Mouse (Mus musculus) forelimb bud, embryonic 11.5 days (tissue): ENCODE measurements around the gene Naga.
A peak's percentile ranks its signal among the peaks of the same experiment; 100 is the strongest.
"Not testable (repeated sequence)": the region's sequence is repeated elsewhere in the genome, so short reads cannot be mapped to it uniquely, and the experiment has no call there.

Source experiments
- DNase-seq: peaks from one replicate; pipeline ENCODE4 v3.0.0-alpha.2; 2012; ENCODE audit warnings: low read depth, low spot score

Naga gene

DNA sequence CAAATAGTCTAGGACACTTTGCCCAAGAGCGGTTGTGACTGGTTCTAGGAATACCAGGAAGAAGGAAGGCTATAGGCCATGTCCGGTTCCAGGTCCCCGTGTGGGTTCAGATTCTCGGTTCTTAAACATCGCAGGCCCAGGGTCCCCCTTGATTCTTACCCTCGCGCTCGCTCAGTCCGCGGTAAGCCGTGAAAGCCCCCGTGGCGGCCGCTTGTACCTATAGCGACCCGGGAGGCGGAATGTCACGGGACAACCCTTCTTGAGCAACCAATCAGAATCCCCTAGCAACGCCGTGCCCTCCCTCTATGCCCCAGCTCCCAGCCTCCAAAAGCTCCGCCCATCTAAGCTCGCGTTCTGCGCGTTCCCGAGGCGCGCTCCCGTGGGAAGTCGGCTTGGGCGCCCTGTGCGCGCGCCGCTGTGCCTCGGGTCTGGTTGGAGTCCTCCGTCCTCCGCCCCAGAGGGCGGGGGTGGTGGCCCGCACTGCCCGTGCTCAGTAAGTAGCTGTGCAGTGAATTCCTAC, at the start of gene Naga, which contains the start of the genes Pheta2 and Smdt1:
TSS of gene Naga (minus strand) at position 333 of the 520 bp plus-strand sequence.
TSS of gene Pheta2 (plus strand) at position 350 of the 520 bp plus-strand sequence.
TSS of gene Smdt1 (plus strand) at position 367 of the 520 bp plus-strand sequence.
- peak; percentile 96 for DNase-seq

DNA sequence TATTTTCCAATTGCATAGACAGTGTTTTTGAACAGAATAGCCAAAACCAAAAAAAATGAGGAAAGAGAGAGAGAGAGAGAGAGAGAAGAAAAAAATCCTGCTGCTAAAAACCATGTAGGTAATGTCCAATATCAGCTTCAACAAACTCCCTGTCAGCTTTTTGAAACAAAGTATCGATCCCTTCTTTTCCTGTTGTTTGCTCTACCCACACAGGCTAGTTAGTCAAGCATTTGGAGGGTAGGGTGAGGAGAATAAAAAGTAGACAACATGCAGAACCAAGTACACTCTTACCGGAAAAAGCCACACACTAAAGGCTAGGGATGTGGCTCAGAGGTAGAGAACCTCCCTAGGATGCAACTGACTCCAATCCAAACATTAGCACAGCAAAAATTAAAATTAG, 47.0 kb upstream of the Naga start:
- no peak for DNase-seq

DNA sequence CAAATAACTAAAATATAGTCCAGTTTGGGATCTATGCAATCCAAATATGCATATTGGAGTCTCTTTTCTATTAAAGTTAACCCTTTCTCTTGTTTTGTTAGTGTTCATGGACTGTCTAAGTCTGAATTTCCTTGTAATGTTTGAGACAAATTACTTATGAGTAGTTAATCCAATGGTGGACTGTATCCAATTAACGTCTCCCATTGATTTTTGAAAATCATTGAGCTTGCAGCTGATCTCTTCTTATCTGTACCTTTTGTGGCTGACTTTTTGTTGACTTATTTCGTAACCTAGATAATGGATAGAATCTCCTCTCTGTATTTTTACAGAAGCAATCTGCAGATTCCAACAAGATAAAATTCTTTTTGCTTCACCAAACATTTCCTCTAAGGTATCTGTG, 43.7 kb upstream of the Naga start:
- DNase-seq = no peak

DNA sequence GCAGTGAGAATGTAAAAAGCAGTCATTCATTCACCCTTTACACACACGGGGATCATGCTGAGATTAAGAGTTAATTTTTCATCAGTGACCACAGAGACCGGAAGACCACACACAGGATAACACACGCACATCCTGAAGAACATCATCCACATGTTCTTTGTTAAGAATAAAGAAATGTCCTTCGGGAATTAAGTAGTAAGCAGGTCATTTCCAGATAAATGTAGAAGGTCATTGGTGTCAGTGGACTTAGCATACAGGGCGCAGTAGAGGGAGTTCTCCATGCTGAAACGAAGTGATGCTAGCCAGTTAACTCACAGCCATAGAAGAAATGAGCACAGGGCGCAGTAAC, 42.0 kb upstream of the Naga start:
- DNase-seq = no peak

DNA sequence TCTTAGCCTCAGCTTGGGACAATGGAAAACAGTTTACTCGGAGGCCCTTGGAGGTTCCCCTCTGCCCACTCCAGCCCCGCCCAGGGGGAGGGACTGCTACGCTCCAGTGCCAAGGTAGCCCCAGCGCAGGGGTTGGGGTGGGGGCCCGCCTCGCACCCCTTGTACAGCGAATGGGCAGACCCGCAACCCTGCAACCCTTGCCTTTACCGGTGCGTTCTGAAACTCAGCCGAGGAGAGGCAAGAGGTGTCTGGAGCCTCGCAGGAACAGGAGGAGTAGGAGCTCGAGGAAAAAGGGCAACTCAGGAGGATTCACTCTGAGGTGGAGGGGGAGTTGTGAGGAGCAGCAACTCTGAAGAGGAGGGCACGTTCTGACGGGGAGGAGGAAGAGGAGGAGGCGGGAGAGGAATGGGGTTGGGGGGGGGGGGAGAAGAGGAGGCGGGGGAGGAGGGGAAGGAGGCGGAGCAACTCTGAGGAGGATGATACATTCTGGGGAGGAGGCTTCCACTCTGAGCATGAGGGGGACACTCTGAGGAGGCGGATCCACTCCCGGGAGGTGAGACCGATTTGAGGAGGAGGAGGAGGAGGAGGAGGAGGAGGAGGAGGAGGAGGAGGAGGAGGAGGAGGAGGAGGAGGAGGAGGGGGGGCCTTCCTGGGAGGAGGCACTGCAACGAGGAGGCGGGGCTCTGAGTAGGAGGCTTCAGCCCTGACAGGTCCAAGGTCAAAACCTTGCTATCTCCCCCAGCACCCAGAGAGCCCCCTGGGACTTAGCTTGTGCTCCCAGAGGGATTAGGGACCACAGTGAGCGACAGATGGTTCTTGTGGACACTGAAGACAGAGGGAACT, 41.4 kb upstream of the Naga start, which contains the start of gene Cyp2d22:
TSS of gene Cyp2d22 (minus strand) at position 390 of the 843 bp plus-strand sequence.
- DNase-seq = peak; percentile 31

DNA sequence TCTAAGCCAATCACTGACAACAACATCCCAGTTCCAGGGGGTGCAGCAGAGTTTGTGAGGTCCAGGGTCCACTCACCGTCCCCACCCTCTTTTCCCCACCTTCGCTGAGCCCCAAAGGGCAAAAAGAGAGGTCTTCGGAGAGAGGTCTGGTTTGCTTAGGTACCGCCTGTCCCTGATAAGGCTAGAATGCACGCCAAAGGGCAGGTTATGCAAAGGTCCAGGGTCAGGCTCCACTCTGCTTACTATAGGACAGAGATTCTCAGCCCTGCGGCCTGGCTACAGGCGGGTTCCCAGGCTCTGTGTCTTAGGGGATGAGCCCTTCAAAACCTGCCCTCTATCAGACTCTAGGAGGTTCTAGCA, 40.8 kb upstream of the Naga start:
- no peak for DNase-seq

DNA sequence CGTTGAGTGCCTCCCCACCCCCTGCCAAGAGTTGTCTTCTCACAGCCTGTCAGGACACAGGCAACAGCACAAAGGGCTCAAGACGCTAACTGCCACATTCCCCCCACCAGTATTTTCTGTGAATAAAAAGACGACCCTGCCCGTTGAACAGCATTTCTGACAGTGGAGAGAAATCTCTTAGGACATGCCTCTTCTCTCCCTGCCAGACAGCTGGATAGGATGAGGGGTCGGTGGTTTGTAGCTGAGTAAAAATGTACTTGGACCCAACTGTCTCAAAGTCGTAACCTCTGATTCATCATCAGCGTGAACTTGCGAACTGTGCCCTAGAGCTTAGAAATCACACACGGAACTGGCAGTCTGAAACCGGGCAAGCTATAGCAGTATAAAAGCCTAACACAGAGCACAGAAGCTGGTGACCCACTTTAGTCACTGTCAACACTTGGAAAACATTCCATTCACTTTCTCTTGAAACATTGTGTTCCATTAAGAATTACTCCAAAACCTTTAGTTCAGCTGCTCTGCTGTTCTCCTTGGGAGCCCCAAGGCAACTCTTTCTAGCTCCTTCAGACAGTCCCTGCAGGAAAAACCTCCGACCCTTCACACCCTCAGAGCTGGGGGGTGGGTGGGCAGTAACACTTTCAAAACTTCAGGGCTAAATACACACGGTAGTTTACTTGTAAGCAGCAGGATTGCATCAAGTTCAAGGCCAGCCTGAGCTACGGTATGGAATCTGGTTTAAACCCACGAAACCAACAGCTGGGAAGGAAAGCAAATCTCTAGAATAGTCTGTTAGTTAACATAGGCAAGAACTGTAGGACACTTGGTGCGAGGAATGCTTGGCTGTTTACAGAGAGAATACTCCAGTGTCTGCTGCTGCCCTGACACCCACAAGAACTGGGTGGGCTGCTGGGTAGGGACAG, 39.8 kb upstream of the Naga start:
- no peak for DNase-seq

DNA sequence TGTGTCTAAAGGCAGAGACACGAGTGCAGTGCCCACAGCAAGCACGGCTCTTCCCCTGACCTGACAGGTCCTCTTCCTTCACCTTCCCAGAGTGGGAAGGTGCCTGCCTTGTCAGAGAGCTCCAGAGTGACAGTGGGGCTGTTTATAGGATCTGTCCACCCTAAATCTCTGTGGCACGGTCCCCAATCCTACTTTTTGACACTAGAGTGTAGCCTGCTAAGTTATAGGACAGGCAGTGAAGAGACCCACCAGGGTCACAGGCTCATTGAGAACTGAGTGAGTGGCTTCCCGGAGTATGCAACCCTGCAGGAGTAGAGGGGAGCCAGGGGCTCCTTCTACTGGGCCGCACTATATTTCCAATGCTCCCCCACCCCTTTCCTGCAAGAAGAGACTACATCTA, 39.0 kb upstream of the Naga start:
- no peak for DNase-seq

DNA sequence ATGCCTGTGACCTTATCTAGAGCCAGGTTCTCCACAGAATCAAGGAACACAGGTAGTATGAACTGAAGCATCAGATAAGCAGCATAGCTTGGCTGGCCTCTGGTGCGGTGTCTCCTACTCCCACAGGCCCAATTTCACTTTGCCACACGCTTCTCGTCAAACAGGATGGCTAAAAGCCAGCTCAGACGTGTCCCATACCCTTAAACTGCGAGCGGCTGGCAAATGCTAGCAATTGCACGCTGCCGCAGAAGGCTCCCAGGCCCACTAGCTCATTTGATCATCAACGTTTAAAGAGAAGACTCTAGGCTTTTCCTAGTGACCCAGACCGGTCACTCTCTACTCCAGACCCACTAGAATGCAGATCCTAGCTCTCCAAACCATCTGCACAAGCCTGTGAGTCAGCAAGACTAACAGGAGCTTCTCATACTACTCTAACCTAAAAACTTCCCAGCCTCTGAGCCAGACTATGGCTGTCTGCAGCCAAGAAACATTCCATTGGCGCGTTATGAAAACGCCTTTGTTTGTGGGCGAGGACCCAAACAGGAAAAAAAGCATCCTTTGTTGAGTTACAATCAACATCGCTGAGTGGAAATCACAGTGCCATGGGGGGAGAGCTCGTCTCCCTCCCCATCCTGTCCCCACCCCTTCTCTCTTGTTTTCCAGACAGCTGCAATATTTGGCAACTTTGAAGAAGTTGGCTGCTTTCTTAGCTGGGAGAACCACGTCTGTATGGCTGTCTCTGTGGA, 37.8 kb upstream of the Naga start:
- no peak for DNase-seq

DNA sequence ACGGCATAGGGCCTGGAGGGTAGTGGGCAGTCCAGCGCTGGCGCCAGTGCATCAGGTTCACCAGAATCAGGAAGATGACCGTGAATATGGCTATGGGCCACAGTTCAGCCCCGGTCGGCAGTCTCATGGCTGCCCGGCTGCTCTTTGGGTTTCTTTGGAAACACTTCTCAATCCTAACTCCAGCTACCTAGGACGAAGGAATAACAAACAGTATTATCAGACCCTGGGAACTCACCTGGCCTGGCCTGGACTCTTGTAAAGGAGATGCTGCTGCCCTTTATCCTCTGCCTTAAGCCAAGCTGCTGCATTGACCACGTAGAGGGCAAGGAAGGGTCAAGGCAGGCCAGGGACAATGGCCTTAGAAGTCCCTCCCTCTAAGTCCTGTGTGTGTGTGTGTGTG, 37.1 kb upstream of the Naga start:
- no peak for DNase-seq

DNA sequence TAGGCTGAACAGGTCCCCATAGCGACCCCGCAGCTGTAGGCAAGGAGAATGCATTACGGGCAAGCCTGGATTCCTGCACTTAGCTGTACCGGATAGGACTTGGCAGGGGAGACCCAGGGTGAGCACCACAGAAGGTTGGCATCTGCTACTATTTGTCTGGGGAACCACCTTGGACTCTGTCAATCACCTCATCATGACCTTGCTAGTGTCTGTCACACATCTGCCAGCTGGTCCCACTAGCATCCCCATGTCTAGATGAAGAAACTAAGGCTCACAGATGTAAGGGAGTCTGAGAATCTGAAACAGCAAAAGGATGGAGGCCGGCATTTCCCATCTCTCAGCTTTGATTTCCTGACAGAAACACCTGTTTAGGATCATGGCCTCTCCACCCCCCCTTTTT, 35.7 kb upstream of the Naga start:
- DNase-seq = no peak

DNA sequence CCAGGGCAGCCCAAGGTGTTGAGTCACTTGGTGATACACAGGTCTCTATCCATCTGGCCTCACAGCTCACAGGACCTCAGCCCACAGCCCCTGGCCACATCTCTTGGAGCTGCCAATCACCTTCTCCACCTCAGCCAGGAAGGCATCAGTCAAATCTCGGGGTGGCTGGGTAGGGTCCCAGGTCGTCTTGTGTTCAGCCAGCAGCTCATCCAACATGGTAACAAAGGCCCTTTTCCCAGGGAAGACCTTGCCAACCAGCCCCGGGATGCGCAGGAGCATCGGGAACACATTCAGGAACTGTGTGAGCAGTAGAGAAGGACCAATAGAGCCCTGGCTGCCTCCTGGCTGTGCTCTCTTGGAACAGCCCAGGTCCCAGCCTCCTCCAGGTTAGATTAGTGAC, 34.3 kb upstream of the Naga start:
- DNase-seq = no peak

DNA sequence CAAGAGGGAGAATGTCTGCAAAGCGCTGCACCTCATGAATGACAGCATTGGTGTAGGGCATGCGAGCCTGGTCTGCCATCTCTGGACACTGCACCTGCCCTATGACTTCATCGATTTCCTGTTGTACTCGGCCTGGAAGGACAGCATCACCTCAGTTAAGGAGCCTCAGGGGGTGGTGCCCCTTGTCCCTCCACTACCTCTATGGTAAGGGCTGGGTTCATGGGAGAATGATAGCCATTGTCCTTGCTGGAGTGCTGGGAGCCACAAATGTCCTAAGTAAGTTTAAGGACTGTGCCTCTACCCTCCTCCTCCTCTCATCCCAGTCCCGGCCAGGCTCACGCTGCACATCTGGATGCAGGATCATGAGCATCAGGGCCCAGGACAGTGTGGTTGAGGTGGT, 33.7 kb upstream of the Naga start:
- no peak for DNase-seq

DNA sequence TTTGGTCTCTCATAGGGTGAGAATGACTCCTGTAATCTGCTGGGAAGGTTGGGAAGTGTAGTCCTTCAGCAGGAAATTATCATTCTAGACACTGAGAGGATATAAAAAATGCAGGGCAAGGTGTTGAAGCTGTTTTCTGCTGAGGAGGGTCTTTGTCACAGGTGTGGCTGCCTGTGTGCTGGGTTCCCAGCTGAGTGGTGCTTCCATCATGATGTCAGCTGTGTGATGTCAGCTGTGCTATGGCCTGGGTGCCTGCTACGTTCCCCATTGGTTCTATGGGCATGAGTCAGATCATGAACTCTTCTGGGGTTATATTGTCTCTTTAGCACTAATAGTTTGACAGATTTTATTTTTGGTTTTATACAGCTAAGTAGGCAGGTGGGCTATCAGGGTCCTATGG, 30.1 kb upstream of the Naga start:
- DNase-seq = no peak

DNA sequence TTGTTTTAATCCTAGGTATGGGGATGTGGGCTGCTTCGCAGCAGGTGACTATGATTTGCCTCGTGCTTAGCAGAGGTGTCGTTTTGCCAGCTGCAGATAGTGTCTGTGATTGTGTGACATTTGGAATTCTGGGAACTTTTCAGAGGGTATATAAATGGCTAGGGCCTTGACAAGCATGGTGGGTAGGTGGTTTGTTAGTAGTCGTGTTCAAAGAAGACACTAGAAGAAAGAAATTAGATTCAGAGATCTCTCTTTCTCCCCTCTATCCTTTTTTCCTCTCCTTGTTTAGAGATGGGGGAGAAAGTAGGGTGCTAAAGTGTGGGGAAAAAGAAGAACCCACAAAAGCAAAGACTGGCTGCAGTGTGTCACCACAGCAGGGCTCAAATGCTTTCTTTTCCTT, 29.4 kb upstream of the Naga start:
- no peak for DNase-seq

DNA sequence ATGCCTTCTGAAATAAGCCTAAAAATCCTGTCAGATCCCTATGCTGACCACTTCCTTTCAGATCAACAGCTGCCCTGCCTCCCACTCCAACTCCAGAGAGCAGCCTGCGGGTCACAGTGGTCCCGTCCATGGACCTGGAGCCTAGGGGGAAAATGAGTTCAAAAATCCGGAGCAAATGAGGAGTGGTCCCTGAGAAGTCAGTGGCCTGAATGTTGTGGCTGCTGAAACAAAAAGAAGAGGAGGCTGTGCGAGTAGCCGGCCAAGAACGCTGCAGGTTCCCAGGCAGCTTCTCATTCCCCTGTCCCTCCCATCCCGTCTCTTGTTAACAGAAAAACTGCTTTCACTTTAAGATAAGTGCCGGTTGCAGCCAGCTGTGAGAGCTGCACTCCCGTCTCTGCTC, 25.8 kb upstream of the Naga start:
- DNase-seq = not testable (repeated sequence)

DNA sequence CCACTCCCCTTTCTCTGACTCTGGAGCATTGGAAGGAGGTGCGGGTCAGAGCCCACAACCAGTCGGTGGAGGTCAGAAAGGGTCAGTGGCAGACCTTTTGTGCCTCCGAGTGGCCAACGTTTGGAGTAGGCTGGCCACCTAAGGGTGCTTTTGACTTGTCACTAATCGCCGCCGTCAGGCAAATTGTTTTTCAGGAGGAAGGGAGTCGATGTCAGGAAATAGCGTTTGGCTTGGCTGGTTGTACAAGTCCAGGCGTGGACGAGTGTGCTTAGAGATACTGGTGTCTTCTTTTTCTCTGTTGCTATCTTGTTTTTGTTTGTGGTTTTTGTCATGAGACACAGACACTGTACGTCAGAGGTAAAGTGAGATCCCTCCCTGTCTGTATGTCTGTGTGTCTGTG, 25.1 kb upstream of the Naga start:
- DNase-seq = not testable (repeated sequence)

DNA sequence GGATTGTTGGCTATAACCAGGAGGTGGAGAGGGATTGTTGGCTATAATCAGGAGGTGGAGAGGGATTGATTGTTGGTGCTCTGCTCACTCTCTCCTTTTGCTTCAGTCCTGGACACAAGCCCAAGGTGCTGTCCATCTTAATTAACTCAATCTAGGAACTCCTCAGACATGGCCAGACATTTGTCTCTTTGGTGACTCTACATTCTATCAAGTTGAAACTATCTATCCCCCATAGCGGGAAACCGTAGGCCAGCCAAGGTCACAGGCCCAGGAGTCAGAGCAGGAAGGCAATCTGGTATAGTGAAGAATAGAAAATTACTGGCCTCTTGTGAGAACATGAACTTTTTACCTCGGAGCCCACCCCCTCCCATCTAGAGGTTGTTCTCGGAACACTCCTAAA, 23.5 kb upstream of the Naga start:
- DNase-seq = no peak

DNA sequence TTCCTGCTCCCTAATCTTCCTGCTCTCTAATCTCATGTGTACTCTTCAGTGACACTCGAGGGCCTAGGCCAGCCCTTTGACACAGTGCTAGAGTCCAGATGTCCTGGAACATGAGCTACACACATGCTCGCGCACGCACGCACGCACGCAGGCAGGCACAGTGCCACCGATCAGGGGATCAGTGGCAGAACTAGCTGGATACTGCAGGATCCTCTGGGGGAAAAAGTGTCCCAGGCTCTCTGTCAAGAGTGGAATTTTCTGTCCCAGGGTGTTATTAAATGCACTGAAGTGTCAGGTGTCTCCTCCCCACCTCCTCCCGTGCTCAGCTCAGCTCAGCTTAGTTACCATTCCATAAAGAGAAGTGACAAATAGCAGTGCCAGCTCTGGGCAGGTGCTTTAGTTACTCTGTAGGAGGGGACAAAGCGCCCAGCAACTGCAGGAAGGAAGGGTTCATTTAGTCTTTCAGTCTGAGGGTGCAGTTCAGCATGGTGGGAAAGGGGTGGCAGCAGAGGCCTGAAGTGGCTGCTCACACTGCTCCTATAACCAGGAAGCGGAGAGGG, 22.8 kb upstream of the Naga start:
- no peak for DNase-seq

DNA sequence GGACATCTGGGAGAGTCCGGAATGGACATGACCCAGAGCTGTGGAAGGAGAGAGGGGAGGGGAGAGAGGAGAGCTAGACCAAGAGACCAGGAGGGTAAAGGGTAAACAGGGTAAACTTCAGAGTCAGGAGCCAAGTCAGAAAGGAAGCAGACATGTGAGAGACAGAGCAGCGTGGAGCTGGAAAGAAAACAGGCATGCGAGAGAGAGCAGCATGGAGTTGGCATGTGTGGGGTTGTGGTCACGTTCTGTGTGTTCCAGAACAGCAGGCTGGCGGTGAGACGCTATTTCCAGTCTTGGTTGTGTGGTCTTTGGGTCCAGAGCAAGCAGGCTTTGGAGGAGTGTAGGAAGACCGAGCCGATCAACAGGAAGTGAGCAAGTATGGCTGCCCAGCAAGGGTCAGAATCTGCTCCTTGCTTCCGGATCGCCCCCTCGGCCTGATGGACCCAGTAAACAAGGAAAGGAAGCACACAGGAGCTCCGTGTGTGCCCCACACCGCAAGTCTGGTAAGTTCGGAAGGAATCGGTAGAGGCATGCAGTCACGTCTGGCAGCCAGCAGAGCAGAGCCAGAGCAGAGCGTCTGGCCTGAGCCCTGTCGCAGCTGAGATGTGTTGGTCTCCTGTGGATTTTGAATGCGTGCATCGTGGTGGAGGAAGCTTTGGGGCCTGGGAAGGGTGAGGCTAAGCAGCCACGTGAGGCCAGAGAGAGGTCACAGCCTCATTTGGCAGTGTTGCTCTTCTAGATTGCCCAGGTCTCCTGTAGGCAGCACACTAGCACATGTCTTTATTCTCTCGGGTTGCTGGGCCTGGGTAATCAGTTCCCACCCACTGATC, 19.9 kb upstream of the Naga start:
- no peak for DNase-seq
